7 mouse cellular contexts compared by ENCODE assay signal in genomic region chr2:71054716-71055115, GRCm38 (mm10). TPM values are rescaled to one million over a fixed set of nuclear protein-coding genes. Genes with fewer than 3 reads are reported as not detected.
DNase-seq lines count a peak whose midpoint lies in the region; ATAC-seq lines count a peak whose summit lies in the region.

No protein-coding gene starts in this region.

- no peak for ATAC-seq in neural tube, embryonic 11.5 days (ENCODE audit: insufficient read depth, low FRiP score, low TSS enrichment)
- no peak for ATAC-seq in embryonic facial prominence, embryonic 14.5 days (ENCODE audit: low read depth)
- ATAC-seq in limb, embryonic 11.5 days (ENCODE audit: insufficient number of reproducible peaks, low FRiP score, low TSS enrichment, low read depth) = no peak
- no peak for ATAC-seq in stomach, embryonic 15.5 days (ENCODE audit: insufficient read depth, low FRiP score, low read depth)
- no peak for ATAC-seq in granulocyte monocyte progenitor cell, adult 5-6 weeks (replicated peaks; ENCODE audit: poor library complexity, severe bottlenecking)
- no peak for ATAC-seq in frontal cortex, adult (ENCODE audit: low TSS enrichment)

- 51% methylated on average over 9 of the region's 9 CpGs for WGBS in neural tube, embryonic 11.5 days
- 28% methylated on average over 9 of the region's 9 CpGs for WGBS in embryonic facial prominence, embryonic 14.5 days
- WGBS in limb, embryonic 11.5 days = 50% methylated on average over 9 of the region's 9 CpGs
- WGBS in stomach, embryonic 15.5 days = 25% methylated on average over 9 of the region's 9 CpGs

- no peak for DNase-seq in neural tube, embryonic 11.5 days (ENCODE audit: low spot score)
- no peak for DNase-seq in neural tube, embryonic 10.5 days (ENCODE audit: extremely low spot score, low spot score)
- peak; percentile 72 for DNase-seq in embryonic facial prominence, embryonic 14.5 days (ENCODE audit: low spot score)
- DNase-seq in limb, embryonic 11.5 days (ENCODE audit: low spot score) = no peak

- peak overlapping the region; percentile 84; the same call in 1 of the 2 replicates for H3K9ac ChIP-seq in neural tube, embryonic 11.5 days (ENCODE audit: low read length)
- H3K9ac ChIP-seq in embryonic facial prominence, embryonic 14.5 days (ENCODE audit: low read depth, low read length) = peak overlapping the region; percentile 89
- no peak overlapping the region; the same call in 1 of the 2 replicates for H3K9ac ChIP-seq in limb, embryonic 11.5 days (ENCODE audit: low read length)
- peak overlapping the region; percentile 77 for H3K9ac ChIP-seq in stomach, embryonic 15.5 days

- peak overlapping the region; percentile 75 for H3K4me3 ChIP-seq in neural tube, embryonic 11.5 days (ENCODE audit: low read depth, low read length)
- H3K4me3 ChIP-seq in embryonic facial prominence, embryonic 14.5 days (ENCODE audit: low read depth, low read length) = peak overlapping the region; percentile 93
- H3K4me3 ChIP-seq in limb, embryonic 11.5 days (ENCODE audit: low read depth, low read length) = peak overlapping the region; percentile 63
- peak overlapping the region; percentile 73 for H3K4me3 ChIP-seq in stomach, embryonic 15.5 days (replicated peaks)

- peak overlapping the region; percentile 78 for H3K4me2 ChIP-seq in neural tube, embryonic 11.5 days (ENCODE audit: low read depth)
- H3K4me2 ChIP-seq in embryonic facial prominence, embryonic 14.5 days (ENCODE audit: low read depth, low read length) = peak overlapping the region; percentile 53
- H3K4me2 ChIP-seq in limb, embryonic 11.5 days (ENCODE audit: low read depth, severe bottlenecking) = peak overlapping the region; percentile 51
- peak overlapping the region; percentile 71 for H3K4me2 ChIP-seq in stomach, embryonic 15.5 days

- H3K27me3 ChIP-seq in neural tube, embryonic 11.5 days (ENCODE audit: control insufficient read depth, insufficient read depth, low read length) = no peaks in the 10 kb centered on the region
- no peaks in the 10 kb centered on the region for H3K27me3 ChIP-seq in embryonic facial prominence, embryonic 14.5 days (replicated peaks; ENCODE audit: control insufficient read depth, insufficient read depth, low read length)
- H3K27me3 ChIP-seq in limb, embryonic 11.5 days (ENCODE audit: control insufficient read depth, insufficient read depth, low read length) = no peaks in the 10 kb centered on the region
- no peaks in the 10 kb centered on the region for H3K27me3 ChIP-seq in stomach, embryonic 15.5 days (replicated peaks)

- H3K36me3 ChIP-seq in neural tube, embryonic 11.5 days (ENCODE audit: control insufficient read depth, insufficient read depth, low read length) = no peaks in the 10 kb centered on the region
- H3K36me3 ChIP-seq in embryonic facial prominence, embryonic 14.5 days (ENCODE audit: control insufficient read depth, insufficient read depth, low read length) = peaks cover 17% of the 10 kb centered on the region; the same call in 1 of the 2 replicates
- H3K36me3 ChIP-seq in limb, embryonic 11.5 days (ENCODE audit: control insufficient read depth, insufficient read depth, low read length) = no peaks in the 10 kb centered on the region
- no peaks in the 10 kb centered on the region for H3K36me3 ChIP-seq in stomach, embryonic 15.5 days

- H3K9me3 ChIP-seq in neural tube, embryonic 11.5 days (ENCODE audit: control insufficient read depth, low read length) = no peaks in the 10 kb centered on the region
- H3K9me3 ChIP-seq in embryonic facial prominence, embryonic 14.5 days (ENCODE audit: control insufficient read depth, low read length) = no peaks in the 10 kb centered on the region
- H3K9me3 ChIP-seq in limb, embryonic 11.5 days (ENCODE audit: control insufficient read depth, low read length) = no peaks in the 10 kb centered on the region
- H3K9me3 ChIP-seq in stomach, embryonic 15.5 days = no peaks in the 10 kb centered on the region

- H3K27ac ChIP-seq in neural tube, embryonic 11.5 days (ENCODE audit: low read depth, low read length) = no peak overlapping the region
- no peak overlapping the region for H3K27ac ChIP-seq in embryonic facial prominence, embryonic 14.5 days (replicated peaks; ENCODE audit: low read depth, low read length)
- no peak overlapping the region for H3K27ac ChIP-seq in limb, embryonic 11.5 days (replicated peaks; ENCODE audit: low read depth, low read length)
- 0 out of 2 replicates have a peak overlapping the region, but pooled peaks have one; percentile 80 for H3K27ac ChIP-seq in stomach, embryonic 15.5 days

- peaks cover 9% of the 10 kb centered on the region; the same call in 1 of the 2 replicates for H3K4me1 ChIP-seq in neural tube, embryonic 11.5 days (ENCODE audit: control insufficient read depth, insufficient read depth, low read length)
- H3K4me1 ChIP-seq in embryonic facial prominence, embryonic 14.5 days (ENCODE audit: control insufficient read depth, insufficient read depth, low read length) = peaks cover 9% of the 10 kb centered on the region
- no peaks in the 10 kb centered on the region for H3K4me1 ChIP-seq in limb, embryonic 11.5 days (ENCODE audit: control insufficient read depth, insufficient read depth, low read length)
- 0 out of 2 replicates have a peak, but pooled peaks cover 5% of the 10 kb centered on the region for H3K4me1 ChIP-seq in stomach, embryonic 15.5 days

RNA-seq across cellular contexts. Expression of gene Dcaf17, which starts 0.4 kb away (rescaled TPM):
- polyA plus RNA-seq in neural tube, embryonic 11.5 days (2014; fragmentation: Nextera tagmentation; extraction: Ambion mirVana) = 33.1 and 34.7 TPM in 2 replicates
- polyA plus RNA-seq in embryonic facial prominence, embryonic 14.5 days (2014; fragmentation: Nextera tagmentation; extraction: Ambion mirVana) = 22.0 and 23.8 TPM in 2 replicates
- polyA plus RNA-seq in limb, embryonic 11.5 days (2014; fragmentation: Nextera tagmentation; extraction: Ambion mirVana) = 30.3 and 30.5 TPM in 2 replicates
- polyA plus RNA-seq in stomach, embryonic 15.5 days (2015; fragmentation: Nextera tagmentation; extraction: Ambion mirVana) = 39.4 and 42.8 TPM in 2 replicates
- 11.3 and 14.7 TPM in 2 replicates for total RNA-seq in granulocyte monocyte progenitor cell, adult 5-6 weeks (2014; fragmentation: Nextera tagmentation)
- total RNA-seq in granulocyte monocyte progenitor cell, adult 5-6 weeks (2017) = 13.0 and 19.5 TPM in 2 replicates

RNA-seq across cellular contexts. Expression of gene Mettl8, which starts 0.7 kb away (rescaled TPM):
- polyA plus RNA-seq in neural tube, embryonic 11.5 days (2014; fragmentation: Nextera tagmentation; extraction: Ambion mirVana) = 21.3 and 21.4 TPM in 2 replicates
- polyA plus RNA-seq in embryonic facial prominence, embryonic 14.5 days (2014; fragmentation: Nextera tagmentation; extraction: Ambion mirVana) = 14.9 and 16.5 TPM in 2 replicates
- polyA plus RNA-seq in limb, embryonic 11.5 days (2014; fragmentation: Nextera tagmentation; extraction: Ambion mirVana) = 20.3 and 20.4 TPM in 2 replicates
- 15.3 and 16.7 TPM in 2 replicates for polyA plus RNA-seq in stomach, embryonic 15.5 days (2015; fragmentation: Nextera tagmentation; extraction: Ambion mirVana)
- total RNA-seq in granulocyte monocyte progenitor cell, adult 5-6 weeks (2014; fragmentation: Nextera tagmentation) = 30.9 and 32.7 TPM in 2 replicates
- total RNA-seq in granulocyte monocyte progenitor cell, adult 5-6 weeks (2017) = 22.7 and 23.1 TPM in 2 replicates
